Mouse (Mus musculus): ENCODE data around the gene Mypn. TPM values are rescaled to one million over a fixed set of nuclear protein-coding genes. Genes with fewer than 3 reads are reported as not detected.

Mypn gene
- total RNA-seq, 2 experiments from 2014 or later = 240 to 247 TPM

- intact Hi-C loops (cut with DNase I; ENCODE audit: low total_unique reads) = no loop called here
- no peak for DNase-seq
Measured at GRCm38 (mm10) chr10:63208871-63209270, 5.1 kb upstream of the Mypn start.

GRCm38 (mm10) chr10:63203002-63203401 is 750 bp downstream of the Mypn start:
- no peak for DNase-seq
- intact Hi-C loops (cut with DNase I; ENCODE audit: low total_unique reads) = no loop called here

GRCm38 (mm10) chr10:63201534-63201933 is 2.2 kb downstream of the Mypn start:
- DNase-seq = no peak
- intact Hi-C loops (cut with DNase I; ENCODE audit: low total_unique reads) = no loop called here

- DNase-seq = no peak
- intact Hi-C loops (cut with DNase I; ENCODE audit: low total_unique reads) = no loop called here
Measured at GRCm38 (mm10) chr10:63199008-63199407, 4.7 kb downstream of the Mypn start.

- intact Hi-C loops (cut with DNase I; ENCODE audit: low total_unique reads) = no loop called here
- DNase-seq = no peak
Measured at GRCm38 (mm10) chr10:63192736-63193135, 11.0 kb downstream of the Mypn start.

- intact Hi-C loops (cut with DNase I; ENCODE audit: low total_unique reads) = no loop called here
- no peak for DNase-seq
Measured at GRCm38 (mm10) chr10:63192276-63192675, 11.5 kb downstream of the Mypn start.

GRCm38 (mm10) chr10:63184451-63184850 is 19.3 kb downstream of the Mypn start:
- no peak for DNase-seq
- intact Hi-C loops (cut with DNase I; ENCODE audit: low total_unique reads) = no loop called here

- intact Hi-C loops (cut with DNase I; ENCODE audit: low total_unique reads) = no loop called here
- no peak for DNase-seq
Measured at GRCm38 (mm10) chr10:63182177-63182768, 21.5 kb downstream of the Mypn start.

- no peak for DNase-seq
- intact Hi-C loops (cut with DNase I; ENCODE audit: low total_unique reads) = no loop called here
Measured at GRCm38 (mm10) chr10:63181166-63181565, 22.6 kb downstream of the Mypn start.

- no peak for DNase-seq
- intact Hi-C loops (cut with DNase I; ENCODE audit: low total_unique reads) = no loop called here
Measured at GRCm38 (mm10) chr10:63179524-63179923, 24.2 kb downstream of the Mypn start.

- intact Hi-C loops (cut with DNase I; ENCODE audit: low total_unique reads) = no loop called here
Measured at GRCm38 (mm10) chr10:63178318-63178717, 25.4 kb downstream of the Mypn start.

GRCm38 (mm10) chr10:63177286-63178140 is 26.2 kb downstream of the Mypn start:
- no peak for DNase-seq
- intact Hi-C loops (cut with DNase I; ENCODE audit: low total_unique reads) = no loop called here

More at GRCm38 (mm10) chr10:63178318-63178717, 25.4 kb downstream of the Mypn start:
- DNase-seq = no peak

GRCm38 (mm10) chr10:63176471-63176931 is 27.3 kb downstream of the Mypn start:
- intact Hi-C loops (cut with DNase I; ENCODE audit: low total_unique reads) = no loop called here
- no peak for DNase-seq

GRCm38 (mm10) chr10:63172089-63172488 is 31.7 kb downstream of the Mypn start:
- intact Hi-C loops (cut with DNase I; ENCODE audit: low total_unique reads) = no loop called here
- no peak for DNase-seq

- intact Hi-C loops (cut with DNase I; ENCODE audit: low total_unique reads) = no loop called here
- DNase-seq = no peak
Measured at GRCm38 (mm10) chr10:63169503-63169902, 34.2 kb downstream of the Mypn start.

GRCm38 (mm10) chr10:63168124-63168523 is 35.6 kb downstream of the Mypn start:
- intact Hi-C loops (cut with DNase I; ENCODE audit: low total_unique reads) = no loop called here
- no peak for DNase-seq

- intact Hi-C loops (cut with DNase I; ENCODE audit: low total_unique reads) = no loop called here
- no peak for DNase-seq
Measured at GRCm38 (mm10) chr10:63167241-63167995, 36.3 kb downstream of the Mypn start.

- intact Hi-C loops (cut with DNase I; ENCODE audit: low total_unique reads) = no loop called here
- no peak for DNase-seq
Measured at GRCm38 (mm10) chr10:63165752-63166412, 37.9 kb downstream of the Mypn start.

GRCm38 (mm10) chr10:63161240-63161639 is 42.5 kb downstream of the Mypn start:
- intact Hi-C loops (cut with DNase I; ENCODE audit: low total_unique reads) = no loop called here
- DNase-seq = no peak

GRCm38 (mm10) chr10:63160671-63161070 is 43.1 kb downstream of the Mypn start:
- no peak for DNase-seq
- intact Hi-C loops (cut with DNase I; ENCODE audit: low total_unique reads) = no loop called here

All from gastrocnemius, postnatal 14 days (tissue).